Mouse (Mus musculus) large intestine, adult 2 months (tissue): ENCODE results near the gene Safb. TPM values are rescaled to one million over a fixed set of nuclear protein-coding genes. Genes with fewer than 3 reads are reported as not detected.
"Not testable (repeated sequence)": the region's sequence is repeated elsewhere in the genome, so short reads cannot be mapped to it uniquely, and the experiment has no call there.

Experiments
- DNase-seq: peaks from one replicate; pipeline ENCODE4 v3.0.0-alpha.2; 2012; ENCODE audit warnings: low read depth, low spot score
- WGBS: fragments of 180-500 bp; shearing (Covaris S2); methylation state at CpG from one replicate; pipeline ENCODE4 v1.1.7; 2018; 5-methylcytosine and 5-hydroxymethylcytosine counted together
- polyA plus RNA-seq: library from polyadenylated mRNA; depleted of rRNA; stranded (reverse); fragments of >200 nt; gene quantifications from 2 replicates; pipeline ENCODE4 v1.2.3, GENCODE M21; 2012; rRNA removed

Gene Safb
- polyA plus RNA-seq, 1 experiment, result 101 TPM

DNA sequence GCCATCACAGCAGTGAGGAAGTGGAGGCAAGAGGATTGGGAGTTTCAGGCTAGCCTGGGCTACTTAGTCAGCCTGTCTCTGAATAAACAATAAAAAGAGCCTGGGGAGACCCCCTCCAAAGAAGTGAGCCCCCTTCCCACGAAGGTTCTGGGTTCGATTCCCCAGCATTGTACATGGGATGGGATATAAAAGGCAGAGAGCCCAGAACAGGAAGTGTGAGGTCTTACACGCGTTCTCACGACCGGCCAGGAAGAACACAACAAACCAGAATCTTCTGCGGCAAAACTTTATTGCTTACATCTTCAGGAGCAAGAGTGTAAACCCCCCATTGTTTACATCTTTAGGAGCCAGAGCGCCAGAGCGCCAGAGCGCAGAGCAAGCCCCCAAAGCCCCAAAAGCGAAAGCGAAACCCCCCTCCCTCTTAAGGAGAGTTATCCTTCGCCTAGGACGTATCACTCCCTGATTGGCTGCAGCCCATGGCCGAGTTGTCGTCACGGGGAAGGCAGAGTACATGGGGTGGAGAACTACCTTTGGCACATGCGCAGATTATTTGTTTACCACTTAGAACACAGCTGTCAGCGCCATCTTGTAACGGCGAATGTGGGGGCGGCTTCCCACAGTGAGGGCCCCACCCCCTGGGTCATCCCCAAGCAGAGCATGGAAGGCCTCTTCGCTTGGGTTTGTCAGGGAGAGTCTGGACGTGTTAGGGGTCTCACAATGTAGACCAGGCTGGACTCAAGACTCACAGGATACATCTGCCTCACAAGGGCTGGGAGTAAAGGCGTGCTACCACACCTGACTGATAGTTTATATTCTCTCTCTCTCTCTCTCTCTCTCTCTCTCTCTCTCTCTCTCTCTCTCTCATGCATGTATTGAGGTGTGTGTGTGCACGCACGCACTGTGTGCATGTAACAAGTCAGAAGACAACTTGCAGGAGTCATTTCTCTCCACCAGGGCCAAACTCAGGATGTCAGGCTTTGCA is 45.5 kb downstream of the Safb start:
- 80% methylated on average over 27 of the region's 27 CpGs for WGBS

DNA sequence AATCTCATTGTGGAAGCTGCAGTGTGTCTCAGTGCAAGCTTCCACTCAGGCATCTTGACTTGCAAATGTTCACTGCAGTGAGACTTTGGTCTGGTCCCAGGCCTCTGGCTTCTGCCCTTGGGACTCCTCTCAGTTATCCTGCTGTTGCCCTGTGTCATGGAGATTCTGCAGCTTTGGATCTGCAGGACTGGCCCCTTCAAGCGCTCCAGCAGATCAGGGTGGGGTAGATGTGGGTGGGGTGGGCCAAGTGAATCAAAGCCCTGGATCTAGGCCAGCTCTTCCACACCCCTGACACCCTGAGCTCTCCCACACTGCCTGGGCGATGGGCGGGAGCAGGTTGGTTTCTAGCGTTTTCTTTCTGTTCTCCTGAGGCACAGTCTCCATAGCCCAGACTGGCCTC is 47.2 kb downstream of the Safb start:
- no peak for DNase-seq
- WGBS, result 19% methylated on average over 4 of the region's 4 CpGs

More for the DNA sequence above, 45.5 kb downstream of the Safb start:
- not testable (repeated sequence) for DNase-seq

DNA sequence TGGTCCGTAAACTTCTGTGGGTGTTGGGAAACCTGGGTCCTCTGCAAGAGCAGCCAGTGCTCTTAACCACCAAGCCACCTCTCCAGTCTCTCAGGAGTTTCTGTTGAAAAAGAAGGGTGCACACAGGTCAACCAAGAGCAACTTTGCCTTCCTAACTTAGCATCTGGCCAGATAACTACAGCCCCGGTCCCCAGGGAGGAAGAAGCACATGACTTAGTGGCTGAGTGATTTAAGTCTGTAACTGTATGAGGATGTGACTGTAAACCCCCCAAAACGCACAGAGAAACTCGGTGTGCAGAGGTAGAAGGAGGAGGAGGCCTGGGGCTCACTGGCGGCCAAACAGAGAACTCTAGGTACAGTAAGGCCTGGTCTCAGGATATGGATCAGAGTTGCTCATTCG is 49.4 kb downstream of the Safb start:
- WGBS, result 83% methylated on average over 6 of the region's 6 CpGs
- DNase-seq, result no peak

DNA sequence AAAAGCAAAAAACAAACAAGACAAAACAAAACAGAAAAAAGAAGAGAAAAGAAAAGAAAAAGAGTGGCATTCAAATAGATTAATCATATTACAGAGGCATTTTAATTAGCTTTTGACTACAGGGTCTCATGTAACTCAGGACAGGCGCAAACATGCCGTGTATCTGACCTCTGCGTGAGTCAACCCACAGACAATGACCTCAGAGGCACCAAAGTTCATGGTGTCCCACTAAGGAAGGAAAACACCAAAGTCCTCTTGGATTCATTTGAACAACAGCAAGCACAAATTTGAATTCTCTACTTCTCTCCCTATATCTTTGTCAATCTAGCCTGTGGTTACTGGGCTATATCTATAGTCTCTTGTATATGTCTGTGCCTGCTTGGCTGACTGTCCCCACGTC is 58.6 kb downstream of the Safb start:
- DNase-seq, result no peak
- WGBS, result 76% methylated on average over 4 of the region's 4 CpGs

DNA sequence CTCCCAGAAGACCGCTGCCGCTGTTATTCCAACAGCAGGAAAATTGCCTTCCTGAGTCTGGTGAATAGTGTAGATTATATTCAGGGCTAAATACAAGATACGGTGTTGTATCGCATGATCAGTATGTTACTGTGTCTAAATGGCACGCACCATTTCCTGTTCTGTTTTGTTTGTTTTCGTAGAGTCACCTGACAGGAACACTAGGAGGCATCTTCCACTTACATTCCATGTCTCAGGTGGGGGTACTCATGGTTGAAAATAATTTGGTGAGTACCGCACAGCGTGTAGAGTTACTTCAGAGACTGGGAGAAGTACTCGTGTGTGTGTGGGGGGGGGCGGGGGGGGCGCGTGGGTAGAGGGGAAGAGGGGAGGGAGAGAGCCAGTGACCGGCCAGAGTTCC is 62.9 kb downstream of the Safb start:
- WGBS, result 33% methylated on average over 13 of the region's 13 CpGs
- DNase-seq, result no peak

DNA sequence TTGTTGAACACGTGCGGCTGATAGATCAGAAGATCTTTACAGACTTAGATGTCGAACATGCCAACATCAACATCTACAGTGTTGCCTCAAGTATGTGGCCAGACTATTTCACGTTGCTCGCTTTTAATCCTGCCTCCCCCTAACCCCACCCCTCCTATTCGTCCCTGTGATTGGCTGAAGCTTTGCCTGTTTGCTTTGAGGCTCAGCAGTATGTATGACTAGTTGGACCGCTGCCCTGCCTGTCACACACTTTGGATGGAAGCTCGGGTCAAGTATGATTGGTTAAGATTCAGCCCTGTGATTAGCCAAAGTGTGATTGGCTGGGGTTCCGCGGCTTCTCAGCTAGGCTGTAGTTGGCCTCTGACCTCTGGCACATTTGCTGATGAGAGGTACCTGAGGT is 67.2 kb downstream of the Safb start:
- DNase-seq, result no peak
- 14% methylated on average over 10 of the region's 10 CpGs for WGBS

DNA sequence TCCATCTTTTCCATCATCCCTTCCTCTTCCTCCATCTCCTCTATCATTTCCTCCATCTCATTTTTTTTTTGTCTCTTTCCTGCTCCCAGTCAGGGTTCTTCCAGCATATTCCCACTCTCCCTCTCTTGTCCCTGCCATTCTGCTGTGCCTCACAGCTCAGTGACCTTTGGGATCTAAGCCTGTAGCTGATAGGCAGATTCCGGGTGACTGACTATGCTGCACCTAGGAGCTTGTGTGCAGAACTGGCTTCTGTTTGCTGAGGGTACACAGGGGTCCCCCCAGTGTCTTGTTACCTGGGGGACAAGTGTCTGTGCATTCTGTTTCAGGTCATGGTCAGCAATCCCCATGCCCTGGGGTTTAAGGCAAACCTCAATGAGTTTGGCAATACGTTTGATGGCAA is 70.1 kb downstream of the Safb start:
- 58% methylated on average over 2 of the region's 2 CpGs for WGBS
- DNase-seq, result no peak

DNA sequence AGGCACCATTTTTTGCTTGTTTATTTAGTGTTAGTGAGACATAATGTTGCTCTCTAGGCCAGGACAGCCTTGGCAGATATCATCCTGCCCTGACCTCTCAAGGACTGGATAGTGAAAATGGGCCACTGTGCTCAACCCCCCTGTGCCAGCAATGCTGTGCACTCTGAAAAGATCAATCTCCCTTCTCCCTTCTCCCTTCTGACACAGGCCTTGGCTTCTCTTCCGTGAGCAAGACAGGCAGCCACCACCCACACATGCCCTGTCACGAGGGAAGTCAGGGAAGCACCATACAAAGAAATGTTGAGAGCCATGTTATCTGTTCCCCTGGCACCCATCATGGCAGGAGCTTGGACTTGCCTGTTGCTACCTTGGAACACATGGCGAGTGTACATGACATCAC is 70.7 kb downstream of the Safb start:
- DNase-seq, result no peak
- 69% methylated on average over 3 of the region's 3 CpGs for WGBS

Other genes starting within 250 kb of the Safb start
- gene Ptprs, start 108.3 kb upstream of the Safb start, polyA plus RNA-seq, result 24.2 and 47.4 TPM in 2 replicates
- not detected in 2 replicates for gene Znrf4, start 72.4 kb upstream of the Safb start, polyA plus RNA-seq
- 2.3 and 3.2 TPM in 2 replicates for gene Gm20219, start 30.4 kb upstream of the Safb start, polyA plus RNA-seq
- gene Safb2, start 240 bp upstream of the Safb start, polyA plus RNA-seq, result 72.4 and 81.0 TPM in 2 replicates
- 202 and 210 TPM in 2 replicates for gene 2410015M20Rik, start 24.9 kb downstream of the Safb start, polyA plus RNA-seq
- gene Rpl36, start 28.6 kb downstream of the Safb start, polyA plus RNA-seq, result 1,862 and 2,500 TPM in 2 replicates
- gene Lonp1, start 42.1 kb downstream of the Safb start, polyA plus RNA-seq, result 45.1 and 53.6 TPM in 2 replicates
- gene Catsperd, start 43.3 kb downstream of the Safb start, polyA plus RNA-seq, result 0.27 and 0.33 TPM in 2 replicates
- gene Ranbp3, start 88.5 kb downstream of the Safb start, polyA plus RNA-seq, result 62.5 and 73.0 TPM in 2 replicates
- gene Ndufa11, start 132.9 kb downstream of the Safb start, polyA plus RNA-seq, result 662 and 682 TPM in 2 replicates
- gene Vmac, start 133.2 kb downstream of the Safb start, polyA plus RNA-seq, result 10.4 and 10.5 TPM in 2 replicates
- gene Nrtn, start 172.7 kb downstream of the Safb start, polyA plus RNA-seq, result 11.0 and 11.7 TPM in 2 replicates
- gene Dus3l, start 179.9 kb downstream of the Safb start, polyA plus RNA-seq, result 42.7 and 53.1 TPM in 2 replicates
- 3.3 and 4.1 TPM in 2 replicates for gene Prr22, start 185.4 kb downstream of the Safb start, polyA plus RNA-seq
- 6.2 and 9.9 TPM in 2 replicates for gene Rfx2, start 246.2 kb downstream of the Safb start, polyA plus RNA-seq